Mouse (Mus musculus) myocyte (in vitro differentiated cells): ENCODE measurements around the gene Gabrg3.

Source experiments
- E2F4 ChIP-seq: IDR thresholded peaks from one replicate; pipeline ENCODE4 v1.6.1; 2011; ENCODE audit warnings: mild to moderate bottlenecking, control low read depth, moderate library complexity; ENCODE audit not compliant: insufficient read depth
- MAX ChIP-seq: IDR thresholded peaks from one replicate; pipeline ENCODE4 v1.6.1; 2011; ENCODE audit warnings: low read depth, mild to moderate bottlenecking, control low read depth
- POLR2A ChIP-seq: IDR thresholded peaks from one replicate; pipeline ENCODE4 v1.6.1; 2011; ENCODE audit warnings: low read depth, mild to moderate bottlenecking, control low read depth, moderate library complexity; ENCODE audit not compliant: insufficient read length
- POLR2AphosphoS2 ChIP-seq: IDR thresholded peaks from one replicate; pipeline ENCODE4 v1.6.1; 2011; ENCODE audit warnings: low read depth, control low read depth; ENCODE audit not compliant: insufficient read length
- TCF12 ChIP-seq: IDR thresholded peaks from one replicate; pipeline ENCODE4 v1.6.1; 2011; ENCODE audit warnings: mild to moderate bottlenecking, control low read depth; ENCODE audit not compliant: poor library complexity, insufficient read depth, severe bottlenecking
- TCF3 ChIP-seq: IDR thresholded peaks from one replicate; pipeline ENCODE4 v1.6.1; 2011; ENCODE audit warnings: low read depth, control low read depth; ENCODE audit not compliant: insufficient read length
- USF1 ChIP-seq: IDR thresholded peaks from one replicate; pipeline ENCODE4 v1.6.1; 2011; ENCODE audit warnings: low read depth, mild to moderate bottlenecking, control low read depth, moderate library complexity

- TF ChIP-seq POLR2A (no peak), TCF12 (no peak), TCF3 (no peak), POLR2AphosphoS2 (no peak), USF1 (no peak), E2F4 (no peak), MAX (no peak)
These were observed 304.9 kb downstream of the Gabrg3 start for GRCm38 (mm10) chr7:57082071-57082470.
